Mouse (Mus musculus) heart, postnatal 25 days (tissue): ENCODE data around the gene Rrp1. TPM values are rescaled to one million over a fixed set of nuclear protein-coding genes. Genes with fewer than 3 reads are reported as not detected.
"Not testable (repeated sequence)": the region's sequence is repeated elsewhere in the genome, so short reads cannot be mapped to it uniquely, and the experiment has no call there.

Experiments used
- DNase-seq: peaks from one replicate; pipeline ENCODE4 v3.0.0; 2022; ENCODE audit warnings: low spot score
- intact Hi-C: fragments of 180-260 bp; cut with DNase I; formaldehyde crosslinking; loops from one replicate; pipeline ENCODE4 v1.15.1; 2025
- total RNA-seq, 2 experiments: library from RNA; stranded (reverse); gene quantifications; 2 replicates each; pipeline ENCODE4 v1.2.3; 2021

The Rrp1 gene
- total RNA-seq, 2 experiments from 2014 or later, result 92.7 to 102 TPM

GRCm38 (mm10) chr10:78390982-78391470 lies 21.8 kb downstream of the Rrp1 start:
- intact Hi-C loops, result loop anchor here (1.0 kb wide), 1 partner anchor 70 kb away; no protein-coding TSS in a partner anchor
- no peak for DNase-seq

GRCm38 (mm10) chr10:78388216-78388980 lies 24.4 kb downstream of the Rrp1 start:
- no peak for DNase-seq

GRCm38 (mm10) chr10:78385520-78385919 lies 27.3 kb downstream of the Rrp1 start:
- intact Hi-C loops, result loop anchor here (5.0 kb wide), 1 partner anchor 33 kb away; the partner anchor contains the start of gene Agpat3
- DNase-seq, result no peak

More at GRCm38 (mm10) chr10:78388216-78388980, 24.4 kb downstream of the Rrp1 start:
- intact Hi-C loops, result loop anchor here (5.0 kb wide), 1 partner anchor 36 kb away; the partner anchor contains the start of gene Agpat3

GRCm38 (mm10) chr10:78383567-78383966 lies 29.3 kb downstream of the Rrp1 start:
- no peak for DNase-seq
- intact Hi-C loops, result no loop called here

GRCm38 (mm10) chr10:78378516-78378915 lies 34.3 kb downstream of the Rrp1 start:
- intact Hi-C loops, result no loop called here
- no peak for DNase-seq

GRCm38 (mm10) chr10:78372681-78373668 lies 39.9 kb downstream of the Rrp1 start:
- DNase-seq, result no peak
- intact Hi-C loops, result no loop called here

- DNase-seq, result no peak
- intact Hi-C loops, result no loop called here
Measured at GRCm38 (mm10) chr10:78371746-78372145, 41.1 kb downstream of the Rrp1 start.

GRCm38 (mm10) chr10:78367586-78367985 lies 45.3 kb downstream of the Rrp1 start:
- intact Hi-C loops, result no loop called here
- DNase-seq, result no peak

- DNase-seq, result no peak
- intact Hi-C loops, result no loop called here
Measured at GRCm38 (mm10) chr10:78366851-78367312, 46.0 kb downstream of the Rrp1 start.

GRCm38 (mm10) chr10:78366195-78366834 lies 46.5 kb downstream of the Rrp1 start:
- DNase-seq, result no peak
- intact Hi-C loops, result no loop called here

- intact Hi-C loops, result no loop called here
- DNase-seq, result no peak
Measured at GRCm38 (mm10) chr10:78365555-78365954, 47.3 kb downstream of the Rrp1 start.

- DNase-seq, result no peak
- intact Hi-C loops, result no loop called here
Measured at GRCm38 (mm10) chr10:78364106-78364505, 48.7 kb downstream of the Rrp1 start.

GRCm38 (mm10) chr10:78363366-78363765 lies 49.5 kb downstream of the Rrp1 start:
- intact Hi-C loops, result no loop called here

GRCm38 (mm10) chr10:78361951-78362350 lies 50.9 kb downstream of the Rrp1 start:
- no peak for DNase-seq
- intact Hi-C loops, result no loop called here

More at GRCm38 (mm10) chr10:78363366-78363765, 49.5 kb downstream of the Rrp1 start:
- DNase-seq, result no peak

- DNase-seq, result no peak
- intact Hi-C loops, result no loop called here
Measured at GRCm38 (mm10) chr10:78360290-78360711, 52.5 kb downstream of the Rrp1 start.

GRCm38 (mm10) chr10:78358999-78359398 lies 53.8 kb downstream of the Rrp1 start:
- not testable (repeated sequence) for DNase-seq
- intact Hi-C loops, result loop anchor here (5.0 kb wide), 1 partner anchor 37 kb away; no protein-coding TSS in a partner anchor

- DNase-seq, result no peak
- intact Hi-C loops, result loop anchor here (5.0 kb wide), 1 partner anchor 36 kb away; no protein-coding TSS in a partner anchor
Measured at GRCm38 (mm10) chr10:78358266-78358665, 54.6 kb downstream of the Rrp1 start.

- no peak for DNase-seq
- intact Hi-C loops, result loop anchor here (5.0 kb wide), 1 partner anchor 35 kb away; no protein-coding TSS in a partner anchor
Measured at GRCm38 (mm10) chr10:78357742-78358141, 55.1 kb downstream of the Rrp1 start.

- DNase-seq, result no peak
- intact Hi-C loops, result loop anchor here (5.0 kb wide), 1 partner anchor 34 kb away; no protein-coding TSS in a partner anchor
Measured at GRCm38 (mm10) chr10:78355931-78356593, 56.8 kb downstream of the Rrp1 start.
